ENCODE assay signal across 19 mouse cellular contexts in genomic region chr3:31499201-31499968, GRCm38 (mm10).
DNase-seq lines count a peak whose midpoint lies in the region; ATAC-seq and TF ChIP-seq lines count a peak whose summit lies in the region.
"Had no signal": no experiment of that assay in that cellular context is flagged by ENCODE, and none has a peak within 500 bp of the region (broad histone marks: within the 10 kb centered on the region; RNA-seq: fewer than 3 reads in every experiment).

No protein-coding gene starts in this region.

- ATAC-seq in forebrain, embryonic 15.5 days (replicated peaks), result peak; percentile 60
- ATAC-seq in lung, embryonic 15.5 days (ENCODE audit: borderline replicate concordance, extremely low read depth, low FRiP score, low TSS enrichment), result peak; percentile 35; the same call in 1 of the 2 replicates
- no peak for ATAC-seq in limb, embryonic 14.5 days (ENCODE audit: low FRiP score, low read depth)
- ATAC-seq: inflammation-experienced regulatory T-cells, adult 6 months had no signal

- DNase-seq in forebrain, embryonic 10.5 days (ENCODE audit: extremely low spot score, low spot score), result no peak
- DNase-seq in lung, adult 18-20 months, result no peak
- DNase-seq in Muller cell, postnatal 12 days (ENCODE audit: inconsistent ontology term), result peak; percentile 79
- DNase-seq in limb, embryonic 14.5 days (ENCODE audit: low spot score), result peak; percentile 42
- no peak for DNase-seq in kidney, adult 8-10 months
- DNase-seq: adrenal gland, postnatal 36 days; cerebellum, adult 8-10 months; heart, postnatal 10 days; kidney, adult 9 months; kidney, postnatal 4 days; layer of hippocampus, adult 9-11 months; liver; thymus, adult 2 months had no signal

- H3K9ac ChIP-seq in forebrain, embryonic 15.5 days (replicated peaks), result no peak overlapping the region
- no peak overlapping the region for H3K9ac ChIP-seq in lung, embryonic 15.5 days
- H3K9ac ChIP-seq in limb, embryonic 14.5 days (ENCODE audit: low read depth, low read length, severe bottlenecking), result no peak overlapping the region

- H3K9me3 ChIP-seq in forebrain, embryonic 15.5 days, result no peaks in the 10 kb centered on the region
- H3K9me3 ChIP-seq in forebrain, embryonic 10.5 days, result peaks cover 14% of the 10 kb centered on the region
- 0 out of 2 replicates have a peak, but pooled peaks cover 9% of the 10 kb centered on the region for H3K9me3 ChIP-seq in lung, embryonic 15.5 days
- H3K9me3 ChIP-seq in limb, embryonic 14.5 days (ENCODE audit: control insufficient read depth, low read length), result no peaks in the 10 kb centered on the region

- TF ChIP-seq POLR2A in limb, embryonic 14.5 days (IDR thresholded peaks at IDR 0.05; ENCODE audit: borderline replicate concordance, extremely low read depth, insufficient read depth, insufficient read length), result no peak

- H3K27me3 ChIP-seq in forebrain, embryonic 15.5 days, result no peaks in the 10 kb centered on the region
- no peaks in the 10 kb centered on the region for H3K27me3 ChIP-seq in forebrain, embryonic 10.5 days (ENCODE audit: poor library complexity, severe bottlenecking)
- no peaks in the 10 kb centered on the region for H3K27me3 ChIP-seq in lung, embryonic 15.5 days
- no peaks in the 10 kb centered on the region for H3K27me3 ChIP-seq in limb, embryonic 14.5 days (ENCODE audit: control insufficient read depth, insufficient read depth, low read length)
- H3K27me3 ChIP-seq: CH12.LX had no signal

- WGBS in forebrain, embryonic 15.5 days, result 52% methylated on average over 10 of the region's 10 CpGs
- WGBS in forebrain, embryonic 10.5 days, result 79% methylated on average over 10 of the region's 10 CpGs
- 70% methylated on average over 10 of the region's 10 CpGs for WGBS in lung, embryonic 15.5 days
- 56% methylated on average over 10 of the region's 10 CpGs for WGBS in limb, embryonic 14.5 days

- no peak overlapping the region for H3K27ac ChIP-seq in forebrain, embryonic 15.5 days (replicated peaks)
- no peak overlapping the region for H3K27ac ChIP-seq in forebrain, embryonic 10.5 days
- H3K27ac ChIP-seq in lung, embryonic 15.5 days, result no peak overlapping the region
- H3K27ac ChIP-seq in limb, embryonic 14.5 days (replicated peaks; ENCODE audit: low read depth, low read length), result no peak overlapping the region

- no peak overlapping the region for H3K4me3 ChIP-seq in forebrain, embryonic 15.5 days
- H3K4me3 ChIP-seq in forebrain, embryonic 10.5 days, result no peak overlapping the region
- no peak overlapping the region for H3K4me3 ChIP-seq in lung, embryonic 15.5 days
- no peak overlapping the region for H3K4me3 ChIP-seq in limb, embryonic 14.5 days (replicated peaks; ENCODE audit: low read length)
- H3K4me3 ChIP-seq: erythroblast, embryonic 14.5 days had no signal

- peaks cover 5% of the 10 kb centered on the region; the same call in 1 of the 2 replicates for H3K4me1 ChIP-seq in forebrain, embryonic 15.5 days
- H3K4me1 ChIP-seq in forebrain, embryonic 10.5 days, result no peaks in the 10 kb centered on the region
- no peaks in the 10 kb centered on the region for H3K4me1 ChIP-seq in lung, embryonic 15.5 days
- no peaks in the 10 kb centered on the region; the same call in 1 of the 2 replicates for H3K4me1 ChIP-seq in limb, embryonic 14.5 days (ENCODE audit: control insufficient read depth, insufficient read depth, low read length)

- no peaks in the 10 kb centered on the region for H3K36me3 ChIP-seq in forebrain, embryonic 15.5 days
- no peaks in the 10 kb centered on the region for H3K36me3 ChIP-seq in forebrain, embryonic 10.5 days (replicated peaks)
- no peaks in the 10 kb centered on the region for H3K36me3 ChIP-seq in lung, embryonic 15.5 days
- H3K36me3 ChIP-seq in limb, embryonic 14.5 days (ENCODE audit: control insufficient read depth, insufficient read depth, low read length), result no peaks in the 10 kb centered on the region

- H3K4me2 ChIP-seq in forebrain, embryonic 15.5 days (replicated peaks), result no peak overlapping the region
- H3K4me2 ChIP-seq in lung, embryonic 15.5 days, result no peak overlapping the region
- H3K4me2 ChIP-seq in limb, embryonic 14.5 days (replicated peaks; ENCODE audit: low read depth, low read length, severe bottlenecking), result no peak overlapping the region
- H3K4me2 ChIP-seq: heart, embryonic 11.5 days had no signal

Comparison
In these comparisons a context has a peak if more than half of its experiments do, and no peak if none do; other contexts are left out.
1. DNase-seq: peak in Muller cell, postnatal 12 days (single experiment) and limb, embryonic 14.5 days (single experiment); none in forebrain, embryonic 10.5 days (single experiment), lung, adult 18-20 months (0 of 2) and kidney, adult 8-10 months (0 of 2).